Mouse (Mus musculus) cerebral cortex, adult 2 months (tissue): Measurements from ENCODE around the gene Mllt6.

Experiments used
- WGBS: fragments of 180-500 bp; shearing (Covaris S2); methylation state at CpG from one replicate; pipeline ENCODE4 v1.1.7; 2018; 5-methylcytosine and 5-hydroxymethylcytosine counted together

Mllt6 gene

GRCm38 (mm10) chr11:97695712-97696401, 32.6 kb downstream of the Mllt6 start:
- WGBS, result 31% methylated on average over 8 of the region's 9 CpGs

GRCm38 (mm10) chr11:97696669-97697068, 33.5 kb downstream of the Mllt6 start:
- WGBS, result 70% methylated on average over 8 of the region's 8 CpGs

GRCm38 (mm10) chr11:97697199-97697890, 34.1 kb downstream of the Mllt6 start:
- 56% methylated on average over 11 of the region's 11 CpGs for WGBS

- WGBS, result 8% methylated on average over 14 of the region's 14 CpGs
Observed at GRCm38 (mm10) chr11:97697891-97698529, 34.8 kb downstream of the Mllt6 start.

- under 1% methylated on average over 57 of the region's 63 CpGs for whole genome bisulfite sequencing
Observed at GRCm38 (mm10) chr11:97698741-97699611, 35.8 kb downstream of the Mllt6 start.

GRCm38 (mm10) chr11:97699626-97700002, 36.4 kb downstream of the Mllt6 start:
- 0% methylated on average over 6 of the region's 9 CpGs for WGBS

GRCm38 (mm10) chr11:97700003-97700745, 37.0 kb downstream of the Mllt6 start, which contains the start of gene Pcgf2:
Gene Pcgf2 (minus strand): TSS chr11:97700497.
- WGBS, result under 1% methylated on average over 85 of the region's 85 CpGs

- 19% methylated on average over 30 of the region's 30 CpGs for WGBS
Observed at GRCm38 (mm10) chr11:97700746-97701580, 37.7 kb downstream of the Mllt6 start.

DNA sequence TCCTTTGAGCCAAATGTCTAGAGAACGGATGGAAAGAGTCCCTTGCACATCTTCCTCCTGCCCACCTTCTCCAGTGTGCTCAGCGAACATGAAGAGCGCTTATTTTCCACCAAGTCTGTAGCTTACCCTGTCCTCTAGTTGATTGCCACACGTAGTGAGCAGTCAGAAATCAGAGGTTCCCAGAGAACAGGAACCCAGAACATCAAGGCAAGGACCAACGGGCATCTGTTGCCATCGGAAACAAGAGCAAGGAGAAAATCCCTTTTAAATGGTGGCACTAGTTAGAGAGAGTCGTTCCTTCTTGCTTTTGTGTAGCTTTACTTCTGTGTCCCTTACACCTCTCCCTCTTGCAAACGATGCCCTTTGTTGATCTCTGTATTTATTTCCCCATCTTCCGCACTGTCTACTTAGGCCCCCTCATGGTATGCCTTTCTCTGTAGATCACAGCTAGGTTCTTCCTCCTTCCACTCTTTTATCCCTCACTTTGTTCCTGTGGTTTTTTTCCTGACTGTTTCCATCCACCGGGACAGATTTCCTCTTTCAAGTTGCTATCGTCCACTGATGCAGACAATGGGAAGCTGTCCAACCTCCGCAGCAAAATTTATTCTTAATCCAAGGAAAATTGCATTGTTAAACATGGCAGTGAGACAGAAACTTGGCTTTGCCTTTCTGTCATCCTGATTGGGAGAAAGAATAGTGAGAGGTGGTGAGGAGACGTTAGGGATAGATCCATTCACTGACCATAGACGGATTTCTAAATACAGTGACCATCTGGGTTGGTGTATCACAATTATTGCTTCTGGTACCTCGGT, 38.6 kb downstream of the Mllt6 start:
- WGBS, result 36% methylated on average over 15 of the region's 15 CpGs

DNA sequence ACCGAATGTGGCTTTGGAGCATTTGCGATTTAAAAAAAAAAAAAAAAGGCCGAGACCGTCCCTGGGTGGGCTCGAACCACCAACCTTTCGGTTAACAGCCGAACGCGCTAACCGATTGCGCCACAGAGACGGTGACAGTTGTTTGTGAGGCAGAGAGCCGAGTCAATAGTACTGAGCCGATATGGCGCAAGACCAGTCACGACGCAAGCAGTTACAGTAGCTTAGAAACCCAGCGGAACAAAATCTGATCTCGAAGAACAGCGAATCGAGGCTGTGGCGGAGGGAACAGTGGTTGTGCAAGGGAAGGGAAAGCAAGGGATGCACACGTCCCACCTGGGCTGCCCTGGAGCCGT, 39.2 kb downstream of the Mllt6 start:
- under 1% methylated on average over 24 of the region's 24 CpGs for WGBS

GRCm38 (mm10) chr11:97703039-97703826, 40.0 kb downstream of the Mllt6 start, which contains the start of gene Psmb3:
Gene Psmb3 (plus strand): TSS chr11:97703399.
- WGBS, result under 1% methylated on average over 35 of the region's 35 CpGs

DNA sequence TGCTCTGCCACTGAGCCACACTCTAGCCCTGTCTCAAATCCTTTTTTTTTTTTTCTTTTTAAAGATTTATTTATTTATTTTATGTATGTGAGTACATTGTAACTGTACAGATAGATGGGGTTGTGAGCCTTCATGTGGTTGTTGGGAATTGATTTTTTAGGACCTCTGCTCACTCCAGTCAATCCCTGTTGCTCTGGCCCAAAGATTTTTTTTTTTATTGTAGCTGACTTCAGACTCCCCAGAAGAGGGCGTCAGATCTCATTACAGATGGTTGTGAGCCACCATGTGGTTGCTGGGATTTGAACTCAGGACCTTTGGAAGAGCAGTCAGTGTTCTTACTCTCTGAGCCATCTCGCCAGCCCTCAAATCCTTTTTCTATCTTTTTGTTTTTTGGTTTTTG, 46.9 kb downstream of the Mllt6 start:
- WGBS, result 86% methylated on average over 2 of the region's 2 CpGs

- WGBS, result 75% methylated on average over 13 of the region's 13 CpGs
Observed at GRCm38 (mm10) chr11:97711200-97711900, 48.1 kb downstream of the Mllt6 start.

GRCm38 (mm10) chr11:97712286-97712685, 49.1 kb downstream of the Mllt6 start:
- WGBS, result 88% methylated on average over 15 of the region's 15 CpGs

DNA sequence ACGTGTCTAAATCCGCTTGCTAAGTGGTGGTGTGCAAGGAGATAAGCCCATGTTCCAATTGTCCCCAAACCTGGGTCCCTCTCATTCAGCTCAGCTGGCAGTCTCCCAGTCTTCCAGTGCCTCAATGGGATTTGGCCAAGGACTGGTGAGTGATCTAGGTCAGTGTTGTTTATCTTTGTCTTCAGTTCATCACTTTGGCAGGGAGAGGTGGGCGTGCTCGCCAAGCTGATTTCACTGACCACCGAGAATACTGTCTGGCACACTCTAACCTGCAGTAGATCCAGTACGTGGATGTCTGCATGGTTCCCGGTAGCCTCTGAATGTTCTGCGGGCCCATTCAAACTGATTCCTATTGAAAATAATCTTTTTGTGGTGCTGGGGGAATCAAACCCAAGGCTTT, 50.7 kb downstream of the Mllt6 start:
- WGBS, result 48% methylated on average over 8 of the region's 8 CpGs

DNA sequence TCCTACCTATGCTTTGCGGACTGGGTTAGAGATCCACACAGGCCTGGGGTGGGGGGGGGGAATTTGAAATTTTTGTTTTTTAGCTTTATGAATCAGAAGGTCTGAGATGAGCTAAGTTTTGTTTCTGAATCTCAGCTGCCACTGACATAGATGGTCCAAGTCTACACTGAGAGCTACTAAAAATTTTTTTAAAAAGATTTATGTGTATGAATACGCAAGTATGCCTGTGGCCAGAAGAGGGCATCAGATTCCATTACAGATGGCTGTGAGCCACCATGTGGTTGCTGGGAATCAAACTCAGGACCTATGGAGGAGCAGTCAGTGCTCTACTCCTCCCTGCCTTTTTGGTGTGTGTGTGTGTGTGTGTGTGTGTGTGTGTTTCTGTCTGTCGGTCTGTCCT, 51.1 kb downstream of the Mllt6 start:
- 83% methylated on average over 3 of the region's 3 CpGs for whole genome bisulfite sequencing

GRCm38 (mm10) chr11:97714784-97715760, 51.9 kb downstream of the Mllt6 start:
- WGBS, result 50% methylated on average over 14 of the region's 14 CpGs
